Mouse (Mus musculus) forebrain, embryonic 12.5 days (tissue): ENCODE measurements around the gene Fhad1. TPM values are rescaled to one million over a fixed set of nuclear protein-coding genes. Genes with fewer than 3 reads are reported as not detected.

Experiments used
- ATAC-seq: fragments of 200-750 bp; cut with Nextera tagmentation; 2 replicates; pipeline ENCODE4 v1.8.0; 2017; ENCODE audit warnings: moderate TSS enrichment; ENCODE audit not compliant: low FRiP score
- H3K27ac ChIP-seq: fragments of 300-500 bp; sonication (generic); 2 replicates; pipeline ENCODE4 v1.5.1; 2016; ENCODE audit warnings: mild to moderate bottlenecking
- H3K27me3 ChIP-seq: fragments of 300-500 bp; sonication (generic); 2 replicates; pipeline ENCODE4 v1.6.1; 2016; ENCODE audit warnings: mild to moderate bottlenecking
- H3K36me3 ChIP-seq: fragments of 300-500 bp; sonication (generic); replicated peaks from 2 replicates; pipeline ENCODE4 v1.6.1; 2016; ENCODE audit warnings: mild to moderate bottlenecking
- H3K4me1 ChIP-seq: fragments of 300-500 bp; sonication (generic); 2 replicates; pipeline ENCODE4 v1.6.1; 2016
- H3K4me2 ChIP-seq: fragments of 300-500 bp; sonication (generic); 2 replicates; pipeline ENCODE4 v1.6.1; 2016; ENCODE audit warnings: mild to moderate bottlenecking, moderate library complexity
- H3K4me3 ChIP-seq: fragments of 300-500 bp; sonication (generic); replicated peaks from 2 replicates; pipeline ENCODE4 v1.5.1; 2016; ENCODE audit warnings: mild to moderate bottlenecking
- H3K9ac ChIP-seq: fragments of 300-500 bp; sonication (generic); 2 replicates; pipeline ENCODE4 v1.6.1; 2016; ENCODE audit warnings: mild to moderate bottlenecking
- H3K9me3 ChIP-seq: fragments of 300-500 bp; sonication (generic); 2 replicates; pipeline ENCODE4 v1.6.1; 2016
- WGBS: fragments of 180-500 bp; shearing (Covaris S2); methylation state at CpG from one replicate; pipeline ENCODE4 v1.1.7; 2016; 5-methylcytosine and 5-hydroxymethylcytosine counted together
- polyA plus RNA-seq: library from polyadenylated mRNA; unstranded; fragments of >200 nt; fragmentation: Nextera tagmentation; extraction: Ambion mirVana; gene quantifications from 2 replicates; pipeline ENCODE4 v1.2.1, GENCODE M21; 2016

Fhad1 gene
- polyA plus RNA-seq, 1 experiment from 2014 or later, result 1.6 TPM

DNA sequence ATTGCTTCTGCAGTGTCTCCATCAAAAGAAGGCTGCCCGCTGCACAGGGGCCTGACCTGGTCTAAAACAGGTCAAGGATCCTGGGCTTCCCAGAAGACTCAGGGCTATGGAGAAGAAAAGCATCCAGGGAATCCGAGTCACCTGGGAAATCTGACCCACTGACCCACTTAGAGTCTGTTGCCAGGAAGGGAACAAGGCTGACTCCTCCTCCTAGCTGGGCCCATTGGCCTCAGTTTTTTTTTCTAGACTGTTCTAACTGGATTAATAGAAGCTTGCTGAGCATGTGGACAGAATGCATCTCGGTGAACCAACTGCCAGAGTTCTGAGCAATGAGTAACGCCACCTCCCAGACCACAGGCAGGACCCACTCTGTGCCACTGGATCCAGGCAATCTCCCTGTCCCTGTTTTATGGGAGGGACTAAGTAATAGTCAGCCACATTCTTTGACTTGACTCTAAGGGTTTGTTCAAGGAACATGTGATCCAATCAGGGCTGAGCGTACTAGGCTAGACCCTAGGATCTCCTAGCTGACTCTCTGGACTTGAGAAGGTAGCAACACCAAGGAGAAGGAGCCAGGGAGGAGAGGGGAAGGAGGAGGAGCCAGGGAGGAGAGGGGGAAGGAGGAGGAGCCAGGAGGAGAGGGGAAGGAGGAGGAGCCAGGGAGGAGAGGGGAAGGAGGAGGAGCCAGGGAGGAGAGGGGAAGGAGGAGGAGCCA is 21.4 kb downstream of the Fhad1 start:
- no peak for ATAC-seq
- no peaks in the 10 kb centered on the region for H3K27me3 ChIP-seq
- H3K9ac ChIP-seq, result no peak overlapping the region
- H3K4me3 ChIP-seq, result no peak overlapping the region
- no peaks in the 10 kb centered on the region for H3K36me3 ChIP-seq
- no peaks in the 10 kb centered on the region for H3K9me3 ChIP-seq
- WGBS, result 79% methylated on average over 5 of the region's 5 CpGs
- no peak overlapping the region for H3K27ac ChIP-seq
- H3K4me1 ChIP-seq, result peaks cover 11% of the 10 kb centered on the region; the same call in 1 of the 2 replicates
- H3K4me2 ChIP-seq, result no peak overlapping the region

DNA sequence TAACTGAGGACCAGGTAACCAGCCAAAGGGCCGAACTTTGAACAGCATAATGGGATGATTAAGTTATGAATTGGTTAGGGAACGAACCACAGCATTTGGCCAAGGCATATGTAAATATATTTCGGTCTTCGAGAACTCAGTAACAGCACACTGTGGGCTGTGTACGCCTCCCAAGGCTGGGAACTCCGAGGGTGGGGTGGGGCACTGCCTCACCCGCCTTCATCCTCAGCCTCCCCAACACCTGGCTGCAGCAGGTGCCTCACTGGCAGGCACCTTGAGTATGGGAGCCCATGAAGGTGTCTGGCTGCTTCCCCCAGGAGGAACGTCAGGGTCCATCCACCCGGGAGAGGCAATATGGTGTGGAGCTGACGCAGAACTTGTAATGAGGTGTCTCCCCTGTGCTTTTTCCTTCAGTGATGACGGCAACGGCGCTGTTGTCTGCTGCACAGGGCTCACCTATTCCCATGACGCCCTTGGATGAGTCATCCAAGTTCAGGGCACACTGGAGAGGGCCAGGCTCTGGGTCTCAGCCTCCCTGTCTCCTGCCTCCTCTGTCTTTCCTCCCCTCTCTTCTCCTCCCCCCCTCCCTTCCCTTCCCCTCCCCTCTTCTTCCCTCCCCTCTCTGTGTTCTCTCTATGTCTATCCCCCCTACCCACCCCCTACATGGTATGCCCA is 22.2 kb downstream of the Fhad1 start:
- no peak overlapping the region for H3K4me3 ChIP-seq
- H3K27ac ChIP-seq, result no peak overlapping the region
- no peak overlapping the region for H3K9ac ChIP-seq
- ATAC-seq, result no peak
- H3K4me1 ChIP-seq, result peaks cover 7% of the 10 kb centered on the region; the same call in 1 of the 2 replicates
- H3K36me3 ChIP-seq, result no peaks in the 10 kb centered on the region
- 85% methylated on average over 14 of the region's 14 CpGs for WGBS
- no peaks in the 10 kb centered on the region for H3K9me3 ChIP-seq
- H3K27me3 ChIP-seq, result no peaks in the 10 kb centered on the region; the same call in 1 of the 2 replicates
- no peak overlapping the region for H3K4me2 ChIP-seq

DNA sequence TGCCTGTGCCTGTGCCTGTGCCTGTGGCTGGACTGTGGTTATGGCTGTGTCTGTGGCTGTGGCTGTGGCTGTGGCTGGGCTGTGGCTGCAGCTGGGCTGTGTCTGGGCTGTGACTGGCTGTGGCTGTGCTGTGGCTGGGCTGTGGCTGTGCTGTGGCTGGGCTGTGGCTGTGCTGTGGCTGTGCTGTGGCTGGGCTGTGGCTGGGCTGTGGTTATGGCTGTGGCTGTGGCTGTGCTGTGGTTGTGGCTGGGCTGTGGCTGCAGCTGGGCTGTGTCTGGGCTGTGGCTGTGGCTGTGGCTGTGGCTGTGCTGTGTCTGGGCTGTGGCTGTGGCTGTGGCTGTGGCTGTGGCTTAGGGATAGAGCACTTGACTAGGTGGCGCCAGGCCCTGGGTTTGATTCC is 26.7 kb downstream of the Fhad1 start:
- ATAC-seq, result no peak
- H3K27me3 ChIP-seq, result no peaks in the 10 kb centered on the region; the same call in 1 of the 2 replicates
- WGBS, result 83% methylated on average over 1 of the region's 1 CpGs

DNA sequence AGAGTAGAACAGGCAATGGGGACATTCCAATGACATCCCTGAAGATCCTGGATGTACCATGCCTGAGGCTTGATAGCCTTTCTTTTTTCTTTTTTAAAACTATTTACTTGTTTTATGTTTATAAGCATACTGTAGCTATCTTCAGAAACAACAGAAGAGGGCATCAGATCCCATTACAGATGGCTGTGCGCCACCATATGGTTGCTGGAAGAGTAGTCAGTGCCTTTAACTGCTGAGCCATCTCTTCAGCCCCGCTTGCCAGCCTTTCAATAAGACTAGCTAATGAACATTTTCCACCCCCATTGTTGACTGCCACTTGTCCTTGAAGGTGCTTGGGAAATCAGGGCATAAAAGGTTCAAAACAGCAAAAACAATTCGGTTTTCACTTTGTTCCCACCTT is 31.2 kb downstream of the Fhad1 start:
- no peak for ATAC-seq
- H3K36me3 ChIP-seq, result no peaks in the 10 kb centered on the region
- no peak overlapping the region for H3K9ac ChIP-seq
- 54% methylated on average over 3 of the region's 3 CpGs for WGBS
- H3K4me2 ChIP-seq, result no peak overlapping the region
- no peaks in the 10 kb centered on the region for H3K9me3 ChIP-seq
- H3K27ac ChIP-seq, result no peak overlapping the region
- H3K4me1 ChIP-seq, result no peaks in the 10 kb centered on the region
- no peaks in the 10 kb centered on the region; the same call in 1 of the 2 replicates for H3K27me3 ChIP-seq
- H3K4me3 ChIP-seq, result no peak overlapping the region

More for the DNA sequence above, 26.7 kb downstream of the Fhad1 start:
- Histone ChIP-seq H3K4me1 (no peaks in the 10 kb centered on the region), H3K9me3 (no peaks in the 10 kb centered on the region), H3K4me3 (no peak overlapping the region), H3K27ac (no peak overlapping the region), H3K4me2 (no peak overlapping the region), H3K9ac (no peak overlapping the region), H3K36me3 (no peaks in the 10 kb centered on the region)

DNA sequence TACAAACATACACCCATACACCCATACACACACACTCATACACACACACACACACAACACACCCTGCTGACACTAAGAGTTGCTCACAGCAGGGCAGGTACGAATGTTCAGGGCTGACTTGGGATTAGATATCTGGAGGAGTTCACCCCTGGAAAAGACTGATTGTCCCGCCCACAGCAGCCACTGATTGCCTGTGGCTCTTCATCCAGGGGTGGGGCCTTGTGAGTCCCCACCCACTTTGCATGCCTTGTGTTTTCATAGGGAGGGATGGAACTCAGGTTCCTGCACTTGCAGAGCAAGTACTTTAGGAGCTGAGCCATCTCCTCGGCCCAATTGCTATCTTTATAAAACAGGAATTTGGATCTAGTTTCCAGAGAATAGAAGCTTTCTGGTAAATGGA is 33.4 kb downstream of the Fhad1 start:
- H3K9ac ChIP-seq, result no peak overlapping the region
- WGBS, result 68% methylated on average over 3 of the region's 3 CpGs
- H3K36me3 ChIP-seq, result no peaks in the 10 kb centered on the region
- H3K27ac ChIP-seq, result no peak overlapping the region
- no peaks in the 10 kb centered on the region for H3K9me3 ChIP-seq
- no peaks in the 10 kb centered on the region for H3K4me1 ChIP-seq
- H3K27me3 ChIP-seq, result no peaks in the 10 kb centered on the region
- H3K4me3 ChIP-seq, result no peak overlapping the region
- H3K4me2 ChIP-seq, result no peak overlapping the region
- no peak for ATAC-seq

DNA sequence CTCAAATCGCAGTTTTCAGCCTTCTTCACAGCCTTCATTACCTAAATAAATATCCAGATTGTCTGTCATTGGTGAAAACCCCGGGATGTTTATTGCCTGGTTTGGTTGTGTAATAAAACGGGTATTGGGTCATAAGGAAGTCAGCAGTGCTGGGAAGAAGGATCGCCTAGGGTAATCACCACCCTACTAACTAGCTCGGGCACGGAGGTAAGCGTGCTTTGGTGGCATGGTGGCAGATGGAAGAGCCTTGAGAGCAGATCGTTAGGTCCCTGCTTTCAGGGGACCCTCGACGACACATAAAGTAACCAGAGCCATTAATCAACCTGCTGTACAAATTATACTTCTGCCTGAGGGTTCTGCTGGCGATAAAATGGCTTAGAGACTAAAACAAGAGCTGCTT is 36.3 kb downstream of the Fhad1 start:
- H3K4me3 ChIP-seq, result no peak overlapping the region
- H3K4me1 ChIP-seq, result no peaks in the 10 kb centered on the region
- no peaks in the 10 kb centered on the region for H3K9me3 ChIP-seq
- no peaks in the 10 kb centered on the region for H3K36me3 ChIP-seq
- H3K27me3 ChIP-seq, result peaks cover 2% of the 10 kb centered on the region; the same call in 1 of the 2 replicates
- no peak overlapping the region for H3K9ac ChIP-seq
- H3K27ac ChIP-seq, result no peak overlapping the region
- H3K4me2 ChIP-seq, result no peak overlapping the region
- ATAC-seq, result no peak
- WGBS, result 75% methylated on average over 11 of the region's 11 CpGs

DNA sequence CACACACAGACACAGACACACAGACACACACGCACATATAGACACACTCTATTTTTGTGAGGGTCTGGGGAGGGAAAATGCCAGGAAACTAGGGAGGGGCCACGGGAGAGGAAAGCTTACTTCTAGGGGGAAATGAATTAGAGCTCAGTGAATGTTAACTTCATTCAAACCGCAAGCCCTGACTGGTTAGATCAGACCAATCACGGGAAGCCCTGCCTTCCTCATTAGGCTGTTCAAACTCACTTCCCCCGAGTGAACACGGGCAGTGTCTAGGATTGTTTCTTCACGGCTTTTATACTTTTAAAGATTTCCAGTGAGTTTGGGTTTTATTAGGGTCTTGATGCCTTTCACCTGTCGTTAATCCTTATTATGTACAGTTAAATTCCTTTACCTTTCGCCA is 37.5 kb downstream of the Fhad1 start:
- Histone ChIP-seq H3K4me1 (no peaks in the 10 kb centered on the region), H3K27me3 (peaks cover 5% of the 10 kb centered on the region; the same call in 1 of the 2 replicates), H3K27ac (no peak overlapping the region), H3K4me2 (no peak overlapping the region), H3K4me3 (no peak overlapping the region), H3K9me3 (0 out of 2 replicates have a peak, but pooled peaks cover 2% of the 10 kb centered on the region), H3K9ac (no peak overlapping the region), H3K36me3 (no peaks in the 10 kb centered on the region)
- no peak for ATAC-seq
- 65% methylated on average over 9 of the region's 9 CpGs for WGBS

DNA sequence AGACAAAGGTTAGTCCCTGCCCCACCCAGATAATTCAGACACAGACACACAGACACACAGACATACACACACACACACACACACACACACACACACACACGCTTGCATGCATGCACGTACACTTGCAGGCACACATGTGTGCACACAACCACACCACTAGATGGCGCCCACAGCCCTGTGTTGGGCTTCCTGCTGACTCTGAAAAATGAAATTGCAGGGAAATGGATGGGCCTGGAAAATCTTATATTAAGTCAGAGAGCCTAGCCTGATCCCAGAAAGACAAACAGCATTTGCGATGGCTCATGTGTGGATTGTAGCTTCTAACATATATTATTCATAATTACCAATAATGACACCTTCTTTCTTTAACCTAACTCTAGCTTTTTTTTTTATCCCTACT is 38.7 kb downstream of the Fhad1 start:
- Histone ChIP-seq H3K4me3 (no peak overlapping the region), H3K4me1 (no peaks in the 10 kb centered on the region), H3K27ac (no peak overlapping the region), H3K27me3 (peaks cover 5% of the 10 kb centered on the region; the same call in 1 of the 2 replicates), H3K36me3 (no peaks in the 10 kb centered on the region), H3K9ac (no peak overlapping the region), H3K9me3 (0 out of 2 replicates have a peak, but pooled peaks cover 8% of the 10 kb centered on the region), H3K4me2 (no peak overlapping the region)
- no peak for ATAC-seq
- 61% methylated on average over 4 of the region's 4 CpGs for WGBS

DNA sequence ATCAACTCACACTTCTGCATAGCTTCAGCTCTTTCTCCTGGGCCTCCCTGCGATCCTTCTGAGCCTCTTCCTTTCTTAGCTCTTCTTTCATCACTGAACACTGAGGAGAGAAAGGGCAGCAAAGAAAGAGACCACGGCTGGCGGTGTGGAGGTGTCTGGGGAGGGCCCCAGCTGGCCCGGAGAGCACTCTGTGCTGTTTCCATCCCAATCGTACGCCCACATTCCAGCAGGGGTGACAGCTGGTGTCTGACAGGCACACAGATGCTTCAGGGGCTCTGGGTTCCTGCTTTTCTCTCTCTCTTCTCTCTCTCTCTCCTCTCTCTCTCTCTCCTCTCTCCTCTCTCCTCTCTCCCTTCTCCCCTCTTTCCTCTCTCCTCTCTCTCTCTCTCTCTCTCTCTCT is 50.3 kb downstream of the Fhad1 start:
- 38% methylated on average over 6 of the region's 6 CpGs for WGBS

DNA sequence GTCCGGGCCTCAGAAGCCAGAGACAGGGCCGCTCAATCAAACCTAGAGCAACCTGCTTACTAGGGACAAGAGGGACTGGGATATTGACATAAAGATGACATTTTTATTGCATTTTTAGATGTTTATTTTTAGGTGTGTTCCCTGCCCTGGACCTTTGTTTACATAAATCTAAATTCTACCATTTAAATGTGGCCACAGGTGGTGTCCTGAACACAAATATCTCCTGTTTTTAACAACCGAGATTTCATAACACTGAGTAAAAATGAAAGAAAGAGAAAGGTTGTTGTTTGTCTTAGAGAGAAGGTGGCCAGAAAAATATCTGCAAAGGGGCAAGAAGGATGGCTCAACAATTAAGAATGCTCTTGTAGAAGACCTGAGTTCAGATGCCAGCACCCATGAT is 51.0 kb downstream of the Fhad1 start:
- ATAC-seq, result no peak
- H3K4me2 ChIP-seq, result no peak overlapping the region
- no peaks in the 10 kb centered on the region for H3K27me3 ChIP-seq
- no peak overlapping the region for H3K27ac ChIP-seq
- H3K36me3 ChIP-seq, result no peaks in the 10 kb centered on the region
- no peak overlapping the region for H3K9ac ChIP-seq
- H3K4me3 ChIP-seq, result no peak overlapping the region
- 87% methylated on average over 3 of the region's 3 CpGs for WGBS
- peaks cover 9% of the 10 kb centered on the region for H3K9me3 ChIP-seq
- H3K4me1 ChIP-seq, result peaks cover 6% of the 10 kb centered on the region

More for the DNA sequence above, 50.3 kb downstream of the Fhad1 start:
- H3K4me2 ChIP-seq, result no peak overlapping the region
- H3K9me3 ChIP-seq, result peaks cover 9% of the 10 kb centered on the region
- no peaks in the 10 kb centered on the region for H3K27me3 ChIP-seq
- no peak overlapping the region for H3K27ac ChIP-seq
- peaks cover 6% of the 10 kb centered on the region for H3K4me1 ChIP-seq
- no peaks in the 10 kb centered on the region for H3K36me3 ChIP-seq
- no peak overlapping the region; the same call in 1 of the 2 replicates for H3K9ac ChIP-seq
- ATAC-seq, result no peak
- H3K4me3 ChIP-seq, result no peak overlapping the region

DNA sequence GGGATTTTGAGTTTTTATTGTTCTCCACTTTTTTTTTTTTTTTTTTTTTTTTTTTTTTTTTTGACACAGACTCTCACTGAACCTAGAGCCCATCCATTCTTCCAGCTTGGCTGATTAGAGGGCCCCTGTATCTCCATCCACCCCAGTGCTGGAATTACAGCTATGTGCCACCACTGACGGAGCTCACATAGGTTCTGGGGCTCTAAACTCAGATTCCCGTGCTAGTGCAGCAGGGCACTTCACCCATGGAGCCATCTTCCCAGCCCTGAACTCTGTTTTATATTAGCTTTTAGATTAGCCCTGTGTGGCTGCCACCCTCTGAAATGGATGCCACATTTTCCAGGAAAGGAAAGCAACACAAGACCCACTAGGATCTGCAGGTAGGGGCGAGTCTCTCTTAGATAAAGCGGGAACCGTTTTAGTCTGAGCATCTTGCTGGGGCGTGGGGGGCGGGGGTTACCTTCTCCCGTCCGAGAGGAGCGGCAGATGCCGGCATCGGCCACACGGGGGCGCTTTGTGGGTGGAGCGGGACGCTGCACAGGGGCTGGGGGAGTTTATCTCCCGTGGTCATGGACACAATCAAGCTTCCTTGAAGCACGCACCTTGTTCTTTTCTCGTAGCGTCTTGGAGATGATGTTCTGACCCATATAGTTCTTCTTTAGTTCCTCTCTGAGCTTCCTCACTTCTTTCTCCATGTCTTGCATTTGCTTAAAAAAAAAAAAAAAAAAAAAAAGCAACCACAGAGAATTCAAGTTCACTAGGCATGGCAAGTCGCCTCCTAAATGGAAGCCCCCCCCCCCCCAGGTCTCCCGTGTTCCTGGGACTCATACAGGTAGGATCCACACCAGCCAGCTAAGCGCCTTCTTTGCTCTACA is 51.8 kb downstream of the Fhad1 start:
- H3K4me1 ChIP-seq, result peaks cover 7% of the 10 kb centered on the region
- no peak overlapping the region for H3K9ac ChIP-seq
- H3K27me3 ChIP-seq, result no peaks in the 10 kb centered on the region
- ATAC-seq, result no peak
- H3K36me3 ChIP-seq, result no peaks in the 10 kb centered on the region
- H3K9me3 ChIP-seq, result peaks cover 9% of the 10 kb centered on the region
- no peak overlapping the region for H3K4me3 ChIP-seq
- H3K27ac ChIP-seq, result no peak overlapping the region
- 7% methylated on average over 22 of the region's 23 CpGs for WGBS
- peak overlapping the region; percentile 27; the same call in 1 of the 2 replicates for H3K4me2 ChIP-seq

DNA sequence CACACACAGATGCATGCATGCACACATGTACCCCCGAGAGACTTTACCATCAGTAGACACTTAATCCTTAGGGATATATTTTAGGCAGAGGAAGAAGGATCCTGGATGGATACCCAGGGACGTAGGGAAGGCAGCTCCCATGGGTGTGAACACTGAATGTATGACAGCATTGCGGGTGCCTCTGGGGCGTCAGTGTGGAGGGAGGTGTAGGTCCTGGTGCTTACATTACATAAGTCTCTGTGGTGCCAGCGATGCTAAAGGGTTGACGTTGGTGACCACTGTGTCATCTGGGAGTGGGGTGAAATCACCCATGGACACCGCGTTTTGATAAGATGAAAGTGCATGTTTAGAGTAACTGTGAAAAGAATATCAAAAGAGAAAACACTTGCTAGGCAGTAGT is 54.8 kb downstream of the Fhad1 start:
- Histone ChIP-seq H3K9me3 (peaks cover 9% of the 10 kb centered on the region), H3K27ac (no peak overlapping the region), H3K9ac (no peak overlapping the region), H3K4me2 (no peak overlapping the region), H3K4me1 (peaks cover 14% of the 10 kb centered on the region), H3K27me3 (no peaks in the 10 kb centered on the region), H3K36me3 (no peaks in the 10 kb centered on the region), H3K4me3 (no peak overlapping the region)
- ATAC-seq, result no peak
- WGBS, result 87% methylated on average over 8 of the region's 8 CpGs
